Mouse (Mus musculus): ENCODE data around the gene C7. TPM values are rescaled to one million over a fixed set of nuclear protein-coding genes. Genes with fewer than 3 reads are reported as not detected.
A peak's percentile ranks its signal among the peaks of the same experiment; 100 is the strongest.
"Not testable (repeated sequence)": the region's sequence is repeated elsewhere in the genome, so short reads cannot be mapped to it uniquely, and the experiment has no call there.

The C7 gene
- 1 to 10 TPM in 1 of 2 experiments, under 1 TPM in 1; 0.61 to 1.3 TPM for total RNA-seq (2021)
- long read RNA-seq, experiment 1, partial matches to known transcripts = 0 of 2 reads
- long read RNA-seq, experiment 1, other reads (novel, unspliced or antisense) = 1 of 2 reads
- long read RNA-seq, experiment 2, partial matches to known transcripts = 1 of 2 reads
- long read RNA-seq, experiment 2, other reads (novel, unspliced or antisense) = 0 of 2 reads

DNA sequence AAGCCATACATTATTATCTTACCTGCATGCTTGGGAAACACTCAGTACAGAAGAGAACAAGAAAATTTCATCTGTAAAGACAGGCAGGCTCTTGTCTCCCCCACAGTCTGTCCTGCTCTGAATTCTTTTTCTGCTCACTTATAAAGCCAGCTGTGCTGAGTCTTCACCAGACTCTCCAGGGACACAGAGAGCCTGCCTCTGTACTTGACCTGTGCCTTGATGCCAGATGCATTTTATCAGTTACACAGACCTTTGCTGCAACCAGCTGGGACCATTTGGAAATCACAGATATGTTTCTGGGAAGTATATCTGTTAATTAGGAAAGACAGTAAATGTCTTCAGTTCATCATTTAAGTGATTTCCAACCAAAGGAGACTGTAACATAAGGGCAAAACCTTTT is at the start of gene C7:
C7 (minus strand) TSS at position 106 of the 400 bp plus-strand sequence.
- peak; percentile 18 to 27 for DNase-seq
- intact Hi-C loops (cut with DNase I) = no loop called here

DNA sequence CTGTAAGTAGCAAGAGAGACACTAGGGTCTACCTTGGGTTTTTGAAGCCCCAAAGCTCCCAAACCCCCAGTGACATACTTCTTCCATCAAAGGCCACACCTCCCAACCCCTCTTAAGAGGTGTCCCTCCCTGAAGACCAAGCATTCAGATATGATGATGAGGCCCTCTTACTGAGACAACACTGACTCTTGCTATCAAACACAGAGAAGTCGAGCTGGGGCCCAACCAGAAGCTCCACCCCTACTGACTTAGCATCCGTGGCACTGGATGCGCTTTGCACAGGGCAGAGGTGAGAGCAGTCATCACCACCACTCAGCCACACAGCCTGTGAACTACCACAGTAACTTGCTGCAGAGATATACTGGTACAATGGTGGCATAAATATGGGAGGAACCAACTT is 49.1 kb upstream of the C7 start:
- DNase-seq = no peak
- intact Hi-C loops (cut with DNase I) = loop anchor here (10.0 kb wide), 1 partner anchor 1592 kb away; the partner anchor contains the start of gene Rictor

DNA sequence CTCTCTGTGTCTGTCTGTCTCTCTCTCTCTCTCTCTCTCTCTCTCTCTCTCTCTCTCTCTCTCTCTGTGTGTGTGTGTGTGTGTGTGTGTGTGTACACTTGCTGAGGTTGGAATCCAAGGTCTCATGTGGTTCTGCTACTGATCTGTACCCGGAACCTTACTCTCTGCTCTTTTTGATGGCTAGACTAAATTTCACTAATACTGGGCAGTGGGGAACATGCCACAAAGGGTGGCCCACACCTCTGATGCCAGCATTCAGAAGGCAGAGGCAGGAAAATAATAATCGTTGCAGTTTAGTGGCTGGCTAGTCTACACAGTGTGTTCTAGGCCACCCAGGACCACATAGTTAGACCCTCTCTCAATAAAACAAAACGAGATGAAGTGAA is 45.1 kb upstream of the C7 start:
- intact Hi-C loops (cut with DNase I) = loop anchor here (10.0 kb wide), 1 partner anchor 1054 kb away; no protein-coding TSS in a partner anchor
- DNase-seq = no peak

DNA sequence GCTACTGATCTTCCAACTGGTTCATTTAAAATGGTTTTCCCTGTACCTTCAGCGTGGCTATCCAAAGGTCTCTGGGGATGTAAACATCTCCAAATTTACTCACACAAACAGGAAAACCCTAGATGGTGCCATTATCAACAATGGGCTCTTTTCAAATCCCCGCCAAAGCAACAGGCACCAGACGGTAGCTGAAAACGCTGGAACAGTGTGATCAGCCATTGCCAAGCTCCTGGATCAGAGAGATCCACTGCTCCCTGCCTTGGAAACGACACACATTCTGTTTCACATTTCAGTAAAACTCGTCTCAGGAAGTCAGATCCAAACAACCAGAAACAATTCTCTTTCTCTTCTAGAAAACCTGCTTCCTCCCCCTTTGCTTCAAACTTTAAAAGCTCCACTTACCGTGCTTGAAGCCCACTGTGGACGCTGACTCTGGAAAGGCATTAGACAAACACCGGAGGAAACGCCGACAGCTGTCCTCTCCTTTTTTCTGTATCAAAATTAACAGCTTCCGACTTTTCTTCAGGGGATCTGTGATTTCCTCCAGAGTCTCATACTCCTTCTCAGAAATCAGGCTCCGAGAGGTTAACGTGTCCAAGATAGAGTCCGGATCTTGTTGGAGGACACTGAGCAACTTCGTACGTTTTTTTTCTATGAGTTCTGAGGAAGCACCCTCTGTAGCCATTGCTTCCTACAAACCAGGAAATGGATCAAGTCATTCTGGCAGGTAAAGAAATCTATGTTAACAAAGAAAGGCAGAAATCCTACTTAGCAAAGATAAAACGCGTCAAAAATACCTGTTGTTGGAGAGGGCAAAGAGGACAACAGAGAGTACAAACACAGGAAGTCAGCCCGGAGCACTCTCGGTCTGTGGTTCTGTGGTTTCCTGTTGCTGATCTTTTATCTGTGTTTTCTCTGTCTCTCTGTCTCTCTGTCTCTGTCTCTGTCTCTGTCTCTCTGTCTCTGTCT is 44.4 kb upstream of the C7 start, which contains the start of gene Card6:
Card6 (minus strand) TSS at position 854 of the 969 bp plus-strand sequence.
- DNase-seq = peak; percentile 21 to 27
- intact Hi-C loops (cut with DNase I) = loop anchor here (10.0 kb wide), 1 partner anchor 1053 kb away; no protein-coding TSS in a partner anchor

DNA sequence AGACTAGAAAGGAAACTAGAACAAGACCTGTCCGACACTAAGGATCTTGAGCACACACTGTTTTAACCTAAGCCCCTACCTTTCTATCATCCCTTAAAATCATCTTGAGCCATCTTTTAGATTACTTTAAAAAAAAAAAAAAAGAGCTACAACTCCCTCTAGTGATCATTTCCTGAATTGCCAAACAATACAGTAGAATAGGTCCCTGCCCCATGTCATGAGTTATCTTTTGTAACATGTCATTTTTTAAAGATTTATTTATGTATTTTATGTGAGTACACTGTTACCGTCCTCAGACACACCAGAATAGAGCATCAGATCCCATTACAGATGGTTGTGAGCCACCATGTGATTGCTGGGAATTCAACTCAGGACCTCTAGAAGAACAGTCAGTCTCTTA is 42.8 kb upstream of the C7 start:
- intact Hi-C loops (cut with DNase I) = loop anchor here (10.0 kb wide), 1 partner anchor 1051 kb away; no protein-coding TSS in a partner anchor
- DNase-seq = no peak

DNA sequence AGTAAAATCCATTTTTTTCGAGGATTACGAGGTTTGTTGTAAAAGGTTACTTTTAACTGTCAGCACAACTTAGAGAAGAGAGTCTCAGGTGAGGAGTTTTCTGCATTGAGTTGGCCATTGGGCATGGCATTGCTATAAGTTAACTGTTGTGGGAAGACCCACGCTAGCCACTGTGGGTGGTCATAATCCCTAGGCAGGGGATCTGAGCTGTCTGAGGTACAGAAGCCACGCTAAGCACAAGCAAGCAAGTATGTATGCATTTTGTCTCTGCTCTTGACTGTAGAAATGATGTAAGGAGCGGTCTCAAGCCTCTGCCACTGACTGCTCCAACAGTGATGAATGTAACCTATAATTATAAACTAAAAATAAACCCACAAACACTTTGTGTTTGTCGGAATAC is 42.4 kb upstream of the C7 start:
- intact Hi-C loops (cut with DNase I) = loop anchor here (10.0 kb wide), 1 partner anchor 1051 kb away; no protein-coding TSS in a partner anchor

DNA sequence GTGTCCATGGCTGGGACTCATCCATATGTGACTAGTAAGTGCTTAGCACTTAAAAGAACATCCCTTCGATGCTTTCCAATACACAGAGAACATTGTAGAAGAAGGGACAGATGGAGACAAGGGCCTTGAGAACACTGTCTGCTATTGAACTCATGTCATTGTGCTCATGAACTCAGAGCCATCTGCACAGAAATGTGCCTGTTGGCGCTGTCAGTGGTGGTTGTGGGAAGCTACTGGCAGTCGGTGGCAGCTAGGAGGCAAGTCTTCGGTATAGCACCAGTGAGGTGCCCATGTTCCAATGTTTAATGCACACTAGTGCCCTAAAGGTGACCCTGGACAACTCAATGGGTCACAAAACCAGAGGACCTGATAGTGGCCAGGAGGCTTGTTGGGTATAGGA is 38.8 kb upstream of the C7 start:
- no peak for DNase-seq
- intact Hi-C loops (cut with DNase I) = loop anchor here (10.0 kb wide), 1 partner anchor 1048 kb away; no protein-coding TSS in a partner anchor

More for the DNA sequence above, 42.4 kb upstream of the C7 start:
- DNase-seq = no peak

DNA sequence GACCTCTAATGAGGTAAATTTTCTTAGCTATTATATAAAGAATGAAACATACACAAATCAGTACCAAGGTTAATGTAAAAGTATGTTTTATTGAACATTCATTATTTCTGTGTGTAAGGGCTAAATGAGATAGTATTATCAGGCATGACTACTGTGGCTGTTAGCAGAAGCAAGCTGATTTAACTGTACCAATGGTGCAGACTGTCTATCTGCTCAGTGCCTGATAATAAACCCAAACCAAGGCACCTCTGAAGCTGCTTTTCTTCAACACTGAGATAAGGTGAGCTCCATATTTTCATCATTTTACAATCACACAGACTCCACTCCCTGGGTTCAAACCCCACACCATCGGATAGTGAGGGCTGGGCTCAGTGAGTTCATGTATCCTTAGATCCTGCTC is 33.8 kb upstream of the C7 start:
- intact Hi-C loops (cut with DNase I) = no loop called here

DNA sequence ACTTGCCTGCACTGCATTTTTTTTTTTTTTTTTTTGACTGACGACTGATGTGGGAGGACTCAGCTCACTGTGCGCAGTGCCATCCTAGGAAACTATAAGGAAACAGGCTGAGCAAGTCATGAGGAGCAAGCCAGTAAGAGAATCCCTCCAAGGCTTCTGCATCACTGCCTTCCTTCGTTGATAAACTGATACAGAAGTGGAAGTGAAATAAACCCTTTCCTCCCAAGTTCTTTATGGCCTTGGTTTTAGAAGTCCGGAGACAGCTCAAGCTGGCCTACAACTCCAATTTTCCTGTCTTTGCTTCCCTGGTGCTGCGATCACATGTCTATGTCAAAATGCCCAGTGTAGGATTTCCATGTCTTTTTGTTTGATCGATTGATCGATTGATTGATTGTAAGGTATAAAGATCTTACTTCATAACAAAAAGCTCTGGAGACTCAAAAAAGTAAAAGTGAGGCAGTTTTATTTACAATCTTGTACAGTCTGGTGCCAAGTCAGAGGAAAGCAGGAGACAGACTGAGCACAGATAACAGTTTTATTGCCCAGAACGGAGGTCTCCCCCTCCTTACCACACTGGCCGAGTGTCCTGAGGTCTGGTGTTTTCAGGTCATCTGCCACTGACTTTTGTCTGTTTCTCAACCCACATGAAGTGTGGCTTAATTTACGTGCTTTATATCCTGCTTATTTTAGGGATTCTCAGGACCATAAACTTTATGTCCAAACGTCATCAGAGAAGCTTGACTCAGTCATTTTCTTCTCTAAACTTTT is 32.2 kb upstream of the C7 start:
- intact Hi-C loops (cut with DNase I) = no loop called here
- DNase-seq = no peak

More for the DNA sequence above, 33.8 kb upstream of the C7 start:
- no peak for DNase-seq

DNA sequence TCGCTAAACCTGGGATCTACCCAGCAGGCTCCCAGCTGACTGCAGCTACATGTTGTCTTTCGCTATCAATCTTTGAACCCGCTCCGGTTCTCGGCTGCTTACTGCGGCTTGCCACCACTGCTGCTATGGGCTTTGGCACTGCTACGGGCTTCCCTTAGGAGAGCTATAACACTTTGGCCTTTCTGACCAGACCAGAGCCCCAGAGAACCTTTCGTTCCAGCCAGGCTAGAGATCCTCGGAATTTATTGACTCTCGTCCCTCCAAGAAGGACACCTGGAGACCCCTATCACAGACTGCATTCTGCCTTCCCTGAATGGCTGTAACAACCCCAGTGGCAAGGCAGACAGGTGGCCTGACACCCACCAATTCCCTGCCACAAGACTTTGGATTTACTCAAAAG is 26.6 kb upstream of the C7 start:
- DNase-seq = no peak
- intact Hi-C loops (cut with DNase I) = no loop called here

DNA sequence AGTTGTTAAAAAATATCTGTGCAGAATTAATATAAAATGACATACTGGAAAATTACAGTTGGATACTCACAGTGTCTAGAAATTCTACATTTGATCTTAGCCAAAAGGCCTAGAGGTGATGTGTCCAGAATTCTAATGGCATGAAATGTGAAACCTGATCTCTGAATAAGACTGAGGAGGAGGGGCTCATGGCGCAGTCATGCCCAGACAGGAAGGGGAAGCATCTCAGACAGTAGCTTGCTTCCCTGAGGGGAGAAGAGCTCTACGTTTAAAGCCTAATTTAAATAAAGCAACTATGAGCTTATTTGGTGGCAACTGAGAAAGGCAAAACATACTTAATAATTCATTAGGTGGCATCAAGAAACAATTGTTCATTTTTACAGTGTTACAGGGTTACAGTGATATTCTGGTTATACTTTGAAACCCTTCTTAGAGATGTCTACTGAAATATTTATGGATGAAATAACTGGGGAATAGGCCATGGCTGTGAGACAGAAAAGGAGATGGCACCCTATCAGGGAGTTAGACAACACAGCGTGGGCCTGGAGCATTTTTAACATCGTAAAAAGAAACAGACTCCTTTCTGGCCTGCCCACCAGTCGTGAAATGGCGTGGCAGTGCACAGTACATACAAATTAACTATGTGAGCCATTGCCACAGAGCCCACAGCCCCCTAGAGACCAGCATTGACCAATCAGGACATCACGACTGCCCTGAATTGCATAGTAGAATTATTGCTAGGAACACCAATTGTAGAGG is 25.5 kb upstream of the C7 start:
- DNase-seq = no peak
- intact Hi-C loops (cut with DNase I) = no loop called here

DNA sequence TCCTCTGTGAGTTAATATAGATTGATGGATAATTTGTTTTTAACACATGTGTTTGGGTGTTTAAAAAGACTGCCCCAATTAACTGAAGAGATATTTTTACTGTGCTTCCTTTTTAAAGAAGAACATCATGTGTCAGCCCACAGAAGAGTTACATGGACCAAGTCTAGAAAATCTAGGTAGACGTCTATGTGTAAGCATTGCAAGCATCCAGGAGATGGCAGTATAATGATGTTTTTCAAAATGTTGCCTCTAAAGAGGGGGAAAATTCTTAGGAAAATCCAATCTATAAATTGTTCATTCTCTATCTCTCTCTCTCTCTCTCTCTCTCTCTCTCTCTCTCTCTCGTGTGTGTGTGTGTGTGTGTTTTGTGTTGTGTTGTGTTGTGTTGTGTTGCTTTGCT is 22.6 kb upstream of the C7 start:
- peak in 1 of 2 experiments; percentile 11 for DNase-seq

DNA sequence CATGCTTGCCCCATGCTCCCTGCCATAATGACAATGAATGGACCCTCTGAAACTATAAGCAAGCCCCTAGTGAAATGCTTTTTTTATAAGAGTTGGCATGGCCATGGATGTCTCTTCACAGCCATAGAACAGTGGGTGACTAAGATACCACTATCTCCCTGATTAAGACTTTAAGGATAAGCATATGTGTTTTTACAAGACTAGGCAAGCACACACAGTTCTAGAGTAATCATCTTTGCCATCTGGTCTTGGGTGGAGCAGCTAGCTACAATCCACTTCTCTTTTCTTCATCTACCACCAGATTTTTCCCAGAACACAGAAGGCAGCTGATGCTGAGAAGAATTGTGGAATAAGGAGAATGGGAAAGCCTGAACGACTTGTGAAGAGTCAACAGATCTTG is 17.7 kb upstream of the C7 start:
- intact Hi-C loops (cut with DNase I) = no loop called here
- no peak for DNase-seq

More for the DNA sequence above, 22.6 kb upstream of the C7 start:
- intact Hi-C loops (cut with DNase I) = no loop called here

DNA sequence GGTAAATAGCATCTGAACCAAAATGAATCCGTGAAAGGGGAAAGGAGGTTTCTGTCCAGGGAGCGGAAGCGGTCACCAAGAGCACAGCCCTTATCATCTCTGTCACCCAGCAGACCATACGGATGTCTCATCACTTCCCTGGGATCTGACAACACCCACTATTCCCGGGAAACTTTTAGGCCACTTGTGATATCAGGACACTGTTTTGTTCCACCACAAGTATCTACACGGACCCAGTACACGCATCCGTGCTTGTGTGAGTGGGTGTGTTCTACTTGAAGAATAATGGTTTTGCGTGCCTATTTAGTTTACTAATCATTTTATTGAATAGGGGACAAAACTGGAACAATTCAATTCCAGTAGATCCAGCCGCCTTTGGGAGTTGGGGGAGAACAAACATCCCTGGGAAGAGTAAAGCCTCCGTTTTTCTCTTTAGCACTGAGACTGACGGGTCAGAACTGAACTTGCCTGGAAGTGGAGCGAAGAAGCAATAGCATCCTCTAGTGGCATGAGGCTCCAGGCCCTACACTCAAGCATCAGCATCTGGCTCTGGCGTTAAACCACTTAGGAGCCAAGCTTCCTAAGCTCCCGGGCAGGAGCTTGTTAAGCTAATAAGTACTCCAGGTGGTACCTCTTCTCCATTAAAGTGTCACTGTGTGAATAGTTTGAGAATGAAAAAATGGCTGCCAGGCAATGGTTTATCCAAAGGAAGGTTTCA is 5.4 kb upstream of the C7 start:
- intact Hi-C loops (cut with DNase I) = no loop called here
- peak; percentile 33 to 47 for DNase-seq

DNA sequence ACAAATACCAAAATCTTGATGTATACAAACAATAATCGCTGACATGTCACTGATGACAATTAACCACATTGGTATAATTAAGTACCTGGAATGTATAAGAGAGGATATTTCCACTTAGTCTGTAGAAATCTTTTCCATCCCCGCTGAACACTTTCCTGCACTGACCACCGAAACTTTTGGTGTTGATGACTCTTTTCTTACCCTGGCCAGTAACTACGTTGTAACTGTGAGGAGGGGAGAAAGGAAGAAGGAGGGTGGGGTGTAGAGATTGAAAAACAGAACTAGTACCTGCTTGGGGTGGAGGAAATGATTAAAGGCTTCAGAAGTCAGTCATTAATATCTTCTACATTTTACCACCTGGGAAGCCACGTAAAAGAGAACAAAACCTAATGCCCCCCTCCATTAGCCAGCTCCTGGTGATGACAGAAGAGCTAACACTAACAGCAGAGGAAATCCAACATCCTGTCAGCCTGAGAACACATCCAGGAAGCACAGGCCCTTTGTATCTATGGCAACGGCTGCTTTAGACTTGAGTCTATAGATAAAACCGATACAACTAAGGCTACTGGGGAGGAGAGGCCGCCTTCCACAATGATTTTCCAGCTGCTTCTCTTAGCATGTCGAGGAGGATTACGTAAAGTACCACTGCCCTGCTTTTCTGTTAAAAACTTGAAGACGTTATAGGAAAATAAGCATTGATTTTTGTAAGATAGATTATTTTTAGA is 17.8 kb downstream of the C7 start:
- DNase-seq = no peak
- intact Hi-C loops (cut with DNase I) = no loop called here

DNA sequence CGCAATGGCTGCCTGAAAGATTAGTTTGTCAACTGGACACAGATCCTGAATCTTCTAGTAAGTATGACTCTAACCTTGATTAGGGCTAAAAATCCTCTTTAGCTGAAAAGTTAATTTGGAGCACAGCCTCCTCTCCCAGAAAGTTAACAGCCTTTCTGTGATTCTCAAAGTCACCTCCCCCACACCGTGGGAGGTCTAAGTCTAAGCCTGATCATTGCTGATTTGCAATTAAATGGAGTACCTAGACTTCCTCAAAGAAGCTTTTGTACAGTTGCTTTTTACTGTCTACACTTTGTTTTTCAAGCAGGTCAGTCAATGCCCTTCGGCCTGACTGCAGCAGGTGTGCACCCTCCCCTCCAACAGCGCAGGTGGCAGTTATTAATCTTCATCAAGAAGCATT is 34.3 kb downstream of the C7 start:
- DNase-seq = no peak
- intact Hi-C loops (cut with DNase I) = no loop called here

DNA sequence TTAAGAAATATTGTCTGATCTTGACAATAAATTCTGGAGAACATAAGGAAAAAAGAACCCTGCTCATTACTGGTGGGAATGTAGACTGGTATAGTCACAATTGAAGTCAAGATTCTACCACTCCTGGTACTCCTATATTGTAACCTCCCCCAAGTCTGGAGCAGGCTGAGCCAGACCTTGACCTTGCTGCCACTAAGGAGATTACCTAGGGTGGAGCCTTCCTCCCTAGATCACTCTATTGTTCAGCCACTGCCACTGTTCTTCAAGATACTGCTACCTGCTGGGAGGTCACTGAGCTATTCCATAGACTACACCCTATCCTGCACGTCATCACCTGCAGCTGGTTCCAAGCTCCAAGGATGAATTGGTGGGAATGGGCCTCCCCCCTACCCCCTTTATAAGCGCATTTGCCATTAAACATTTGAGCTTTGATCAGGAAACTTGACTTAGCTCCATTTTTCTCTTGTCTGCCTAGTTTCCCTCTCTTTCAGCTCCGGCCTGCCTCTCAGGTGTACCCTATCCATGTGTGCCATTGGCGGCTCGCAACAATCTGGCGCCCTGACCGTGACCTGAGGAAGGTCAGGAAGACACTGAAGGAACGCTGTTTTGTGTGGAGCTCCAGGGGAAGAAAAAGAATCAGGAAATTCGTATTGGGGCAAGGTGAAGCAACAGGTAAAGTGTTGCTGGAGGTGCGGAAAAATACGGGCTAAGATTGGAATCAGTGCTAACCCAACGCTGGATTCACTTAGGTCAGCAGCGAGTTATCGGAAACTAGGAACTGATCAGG is 39.9 kb downstream of the C7 start:
- intact Hi-C loops (cut with DNase I); DNase-seq: not testable (repeated sequence)

DNA sequence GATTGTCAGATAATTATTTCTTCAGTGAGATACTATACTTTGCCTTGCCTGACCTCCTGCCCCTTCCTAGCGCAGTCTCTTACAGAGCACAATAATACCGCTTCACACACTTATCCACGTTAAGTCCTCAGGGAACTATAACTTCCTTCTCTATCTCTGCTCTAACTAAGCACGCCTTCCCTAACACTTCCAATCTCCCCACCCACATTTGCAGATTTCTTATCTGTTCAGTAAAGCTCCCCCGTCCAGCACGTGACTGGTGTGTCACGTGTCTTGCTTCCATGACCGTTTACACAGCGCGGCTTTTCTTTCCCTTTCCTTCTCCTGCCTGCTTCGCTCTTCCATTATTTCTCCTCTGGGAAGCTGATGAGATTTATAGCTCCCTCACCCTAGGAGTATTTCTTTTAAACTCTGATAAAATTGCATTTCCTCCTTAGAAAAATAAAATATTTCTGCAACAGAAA is 53.9 kb downstream of the C7 start:
- no peak for DNase-seq
- intact Hi-C loops (cut with DNase I) = no loop called here

All from heart, postnatal 14 days (tissue).